Mouse (Mus musculus) cerebellum, adult 2 months (tissue): ENCODE measurements around the gene Cd40lg. TPM values are rescaled to one million over a fixed set of nuclear protein-coding genes. Genes with fewer than 3 reads are reported as not detected.

ENCODE experiments used
- DNase-seq, 2 experiments: peaks; one replicate each; pipeline ENCODE4 v3.0.0; 2021
- H3K27ac ChIP-seq: fragments of 200-500 bp; 2 replicates; pipeline ENCODE4 v1.5.1; 2012; ENCODE audit warnings: low read length, control low read depth, inconsistent platforms; ENCODE audit not compliant: insufficient read depth
- H3K27me3 ChIP-seq: fragments of 200-500 bp; 2 replicates; pipeline ENCODE4 v1.6.1; 2012; ENCODE audit warnings: inconsistent platforms, mild to moderate bottlenecking, low read length, moderate library complexity; ENCODE audit not compliant: control insufficient read depth, insufficient read depth
- H3K4me1 ChIP-seq: fragments of 200-500 bp; 2 replicates; pipeline ENCODE4 v1.6.1; 2011; ENCODE audit warnings: low read length; ENCODE audit not compliant: control insufficient read depth, insufficient read depth
- H3K4me3 ChIP-seq: fragments of 200-500 bp; replicated peaks from 2 replicates; pipeline ENCODE3; 2011; ENCODE audit warnings: mild to moderate bottlenecking, low read depth, low read length, control low read depth; ENCODE audit not compliant: insufficient read depth
- CTCF ChIP-seq: fragments of 200-500 bp; IDR thresholded peaks from 2 replicates; pipeline ENCODE4 v1.5.1; 2011; ENCODE audit warnings: low read depth, mild to moderate bottlenecking, control low read depth, low read length, moderate library complexity, borderline replicate concordance; ENCODE audit not compliant: insufficient read depth
- POLR2A ChIP-seq: fragments of 200-500 bp; IDR thresholded peaks from 2 replicates; pipeline ENCODE4 v1.6.1; 2011; ENCODE audit warnings: low read length, control low read depth, borderline replicate concordance; ENCODE audit not compliant: insufficient read depth
- WGBS: fragments of 180-500 bp; shearing (Covaris S2); methylation state at CpG from one replicate; pipeline ENCODE4 v1.1.7; 2018; 5-methylcytosine and 5-hydroxymethylcytosine counted together
- polyA plus RNA-seq: library from polyadenylated mRNA; depleted of rRNA; stranded (reverse); fragments of >200 nt; gene quantifications from 2 replicates; pipeline ENCODE4 v1.2.3, GENCODE M21; 2012; rRNA removed

Cd40lg gene
- polyA plus RNA-seq, 1 experiment: not detected

- Histone ChIP-seq H3K27me3 (no peaks in the 10 kb centered on the region), H3K27ac (no peak overlapping the region), H3K4me1 (no peaks in the 10 kb centered on the region), H3K4me3 (no peak overlapping the region)
- 82% methylated on average over 4 of the region's 4 CpGs for WGBS
- DNase-seq: no peak
- TF ChIP-seq POLR2A (no peak), CTCF (no peak)
Measured at GRCm38 (mm10) chrX:57263515-57263914, 51.6 kb downstream of the Cd40lg start.

Other genes starting within 250 kb of the Cd40lg start
- 0.05 and 0.10 TPM in 2 replicates for gene Brs3, start 169.1 kb upstream of the Cd40lg start, polyA plus RNA-seq
- gene Htatsf1, start 158.6 kb upstream of the Cd40lg start, polyA plus RNA-seq: 44.2 and 48.3 TPM in 2 replicates
- not detected in 2 replicates for gene Vgll1, start 124.0 kb upstream of the Cd40lg start, polyA plus RNA-seq
- 20.1 and 21.6 TPM in 2 replicates for gene Arhgef6, start 126.6 kb downstream of the Cd40lg start, polyA plus RNA-seq
- 67.9 and 69.9 TPM in 2 replicates for gene Rbmx, start 180.9 kb downstream of the Cd40lg start, polyA plus RNA-seq
- not detected in 2 replicates for gene Gm364, start 197.0 kb downstream of the Cd40lg start, polyA plus RNA-seq